Mouse (Mus musculus) liver, embryonic 12.5 days (tissue): ENCODE results near the gene Zfp300. TPM values are rescaled to one million over a fixed set of nuclear protein-coding genes. Genes with fewer than 3 reads are reported as not detected.

Experiments used
- ATAC-seq: fragments of 200-750 bp; cut with Nextera tagmentation; 2 replicates; pipeline ENCODE4 v1.8.0; 2017; ENCODE audit warnings: moderate number of reproducible peaks, mild to moderate bottlenecking, moderate library complexity
- H3K27ac ChIP-seq: fragments of 300-500 bp; sonication (generic); 2 replicates; pipeline ENCODE4 v1.5.1; 2016; ENCODE audit warnings: mild to moderate bottlenecking
- H3K27me3 ChIP-seq: fragments of 300-500 bp; sonication (generic); replicated peaks from 2 replicates; pipeline ENCODE4 v1.6.1; 2016; ENCODE audit warnings: mild to moderate bottlenecking, moderate library complexity
- H3K36me3 ChIP-seq: fragments of 300-500 bp; sonication (generic); 2 replicates; pipeline ENCODE4 v1.6.1; 2016; ENCODE audit warnings: mild to moderate bottlenecking, moderate library complexity
- H3K4me1 ChIP-seq: fragments of 300-500 bp; sonication (generic); 2 replicates; pipeline ENCODE4 v1.6.1; 2016
- H3K4me2 ChIP-seq: fragments of 300-500 bp; sonication (generic); 2 replicates; pipeline ENCODE4 v1.6.1; 2016; ENCODE audit warnings: mild to moderate bottlenecking, moderate library complexity
- H3K4me3 ChIP-seq: fragments of 300-500 bp; sonication (generic); 2 replicates; pipeline ENCODE4 v1.5.1; 2016; ENCODE audit warnings: mild to moderate bottlenecking, moderate library complexity
- H3K9ac ChIP-seq: fragments of 300-500 bp; sonication (generic); 2 replicates; pipeline ENCODE4 v1.6.1; 2016; ENCODE audit warnings: mild to moderate bottlenecking, moderate library complexity
- H3K9me3 ChIP-seq: fragments of 300-500 bp; sonication (generic); replicated peaks from 2 replicates; pipeline ENCODE4 v1.6.1; 2016; ENCODE audit warnings: mild to moderate bottlenecking, moderate library complexity
- WGBS: fragments of 180-500 bp; shearing (Covaris S2); methylation state at CpG from one replicate; pipeline ENCODE4 v1.1.7; 2016; ENCODE audit not compliant: insufficient replicate concordance; 5-methylcytosine and 5-hydroxymethylcytosine counted together
- polyA plus RNA-seq: library from polyadenylated mRNA; unstranded; fragments of >200 nt; fragmentation: Nextera tagmentation; extraction: Ambion mirVana; gene quantifications from 2 replicates; pipeline ENCODE4 v1.2.1, GENCODE M21; 2016

Zfp300 gene
- 0.07 and 0.24 TPM in 2 replicates for polyA plus RNA-seq

DNA sequence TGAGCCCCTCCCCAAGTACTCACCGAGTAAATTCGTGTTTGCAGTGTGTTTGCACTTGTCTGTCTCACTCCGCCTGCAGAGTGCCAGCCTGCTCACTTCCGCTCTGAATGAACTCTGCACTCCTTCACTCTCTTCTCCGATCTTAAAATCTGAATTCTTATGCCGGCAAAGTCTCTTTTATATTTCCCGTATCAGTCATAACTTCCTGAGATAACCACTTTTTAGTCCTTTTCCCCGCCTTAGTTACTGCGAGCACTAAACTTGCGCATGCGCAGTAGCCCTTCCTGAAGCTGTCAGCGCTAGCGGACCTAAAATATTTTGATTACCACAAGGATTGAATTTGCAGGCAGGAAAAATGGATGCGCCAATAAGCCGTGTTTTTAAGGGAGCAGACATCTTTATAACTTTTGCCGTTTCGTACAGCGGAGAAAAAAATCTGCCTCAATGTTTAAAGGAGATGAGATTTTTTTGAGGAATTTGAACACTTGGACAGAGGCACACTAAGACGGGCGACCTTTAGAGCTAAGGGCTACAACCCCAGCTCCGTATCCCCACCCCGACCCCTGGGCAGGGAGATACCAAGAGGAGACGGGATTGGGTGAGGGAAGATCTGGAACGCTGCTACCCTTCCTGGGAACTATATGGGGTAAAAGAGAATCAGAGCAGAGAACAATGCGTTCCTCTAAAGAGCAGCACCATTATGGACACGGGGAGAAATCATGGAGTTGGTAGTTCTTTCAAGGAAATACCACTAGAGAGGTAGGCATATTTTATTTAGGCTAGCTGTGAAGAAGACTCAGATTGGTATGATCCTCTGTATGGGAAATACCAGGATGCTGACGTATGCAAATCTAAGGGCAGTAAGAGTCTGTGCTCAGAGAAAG is at the start of gene Zfp300:
Zfp300 (minus strand) TSS at position 545 of the 884 bp plus-strand sequence.
- ATAC-seq, result no peak; the same call in 1 of the 2 replicates
- H3K4me2 ChIP-seq, result peak within 1 kb of the TSS; percentile 64
- H3K36me3 ChIP-seq, result no peaks in the 10 kb centered on the region
- no peaks in the 10 kb centered on the region for H3K27me3 ChIP-seq
- 12% methylated on average over 27 of the region's 27 CpGs for WGBS
- H3K4me3 ChIP-seq, result peak within 1 kb of the TSS; percentile 54
- H3K9me3 ChIP-seq, result no peaks in the 10 kb centered on the region
- H3K27ac ChIP-seq, result no peak within 1 kb of the TSS
- H3K9ac ChIP-seq, result no peak within 1 kb of the TSS
- H3K4me1 ChIP-seq, result no peaks in the 10 kb centered on the region

DNA sequence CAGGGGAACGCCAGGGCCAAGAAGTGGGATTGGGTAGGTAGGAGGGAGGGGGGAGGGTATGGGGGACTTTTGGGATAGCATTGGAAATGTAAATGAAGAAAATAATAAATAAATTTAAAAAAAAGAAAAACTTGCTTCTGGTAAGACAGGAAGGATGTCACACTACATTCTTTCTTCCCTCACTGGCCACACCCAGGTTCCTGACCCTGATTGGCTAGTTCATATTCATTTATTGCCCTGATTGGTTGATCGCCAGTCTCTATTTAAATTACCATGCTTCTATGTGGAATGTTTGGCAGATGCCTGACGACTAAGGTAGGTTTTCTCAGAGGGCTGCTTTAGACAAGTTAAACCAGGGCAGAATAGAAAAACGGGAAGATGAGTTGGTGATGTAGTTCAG is 26.2 kb upstream of the Zfp300 start, which contains the start of gene Ssxa1:
Ssxa1 (plus strand) TSS at position 301 of the 400 bp plus-strand sequence.
- no peak within 1 kb of the TSS for H3K9ac ChIP-seq
- no peaks in the 10 kb centered on the region for H3K27me3 ChIP-seq
- no peaks in the 10 kb centered on the region for H3K36me3 ChIP-seq
- H3K27ac ChIP-seq, result no peak within 1 kb of the TSS
- ATAC-seq, result no peak
- H3K4me2 ChIP-seq, result no peak within 1 kb of the TSS
- no peak within 1 kb of the TSS for H3K4me3 ChIP-seq
- 59% methylated on average over 4 of the region's 4 CpGs for WGBS
- H3K9me3 ChIP-seq, result no peaks in the 10 kb centered on the region
- no peaks in the 10 kb centered on the region for H3K4me1 ChIP-seq

- 44% methylated on average over 7 of the region's 7 CpGs for WGBS
- Histone ChIP-seq H3K36me3 (no peaks in the 10 kb centered on the region), H3K9me3 (no peaks in the 10 kb centered on the region), H3K4me2 (peak overlapping the region; percentile 64), H3K27ac (no peak overlapping the region), H3K4me1 (no peaks in the 10 kb centered on the region), H3K9ac (no peak overlapping the region), H3K4me3 (no peak overlapping the region), H3K27me3 (no peaks in the 10 kb centered on the region)
- no peak for ATAC-seq
Observed at GRCm38 (mm10) chrX:21089867-21090239, 526 bp upstream of the Zfp300 start.

- no peak for ATAC-seq
- H3K36me3 ChIP-seq, result no peaks in the 10 kb centered on the region
- no peaks in the 10 kb centered on the region for H3K27me3 ChIP-seq
- no peak overlapping the region for H3K27ac ChIP-seq
- H3K4me3 ChIP-seq, result peak overlapping the region; percentile 54
- no peaks in the 10 kb centered on the region for H3K4me1 ChIP-seq
- whole genome bisulfite sequencing, result 26% methylated on average over 6 of the region's 6 CpGs
- H3K9ac ChIP-seq, result no peak overlapping the region
- no peaks in the 10 kb centered on the region for H3K9me3 ChIP-seq
- peak overlapping the region; percentile 64 for H3K4me2 ChIP-seq
Observed at GRCm38 (mm10) chrX:21088645-21088982, 713 bp downstream of the Zfp300 start.

- H3K4me1 ChIP-seq, result no peaks in the 10 kb centered on the region
- ATAC-seq, result no peak
- H3K9ac ChIP-seq, result no peak within 1 kb of the TSS
- no peaks in the 10 kb centered on the region for H3K36me3 ChIP-seq
- H3K27me3 ChIP-seq, result no peaks in the 10 kb centered on the region
- no peak within 1 kb of the TSS for H3K4me3 ChIP-seq
- no peaks in the 10 kb centered on the region for H3K9me3 ChIP-seq
- no peak within 1 kb of the TSS for H3K27ac ChIP-seq
- no peak within 1 kb of the TSS for H3K4me2 ChIP-seq
Observed at GRCm38 (mm10) chrX:21068106-21068505, 21.2 kb downstream of the Zfp300 start, which contains the start of gene Spaca5. Gene Spaca5 (plus strand): TSS chrX:21068406.

DNA sequence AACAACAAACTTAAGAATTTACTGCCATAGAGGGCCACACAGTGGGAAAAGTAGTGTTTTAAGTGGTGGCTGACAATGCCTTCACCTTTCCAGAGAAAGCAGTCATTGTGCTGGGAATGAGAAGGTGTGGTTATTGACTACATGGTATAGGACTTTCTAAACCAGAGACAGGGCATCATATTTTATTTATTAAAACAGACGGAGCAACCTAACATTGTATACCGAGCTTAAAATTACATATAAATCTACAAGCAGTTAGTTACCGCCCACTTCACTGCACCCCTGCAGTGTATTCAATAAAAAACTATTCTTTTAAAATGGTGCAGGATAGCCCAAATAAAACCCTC is 26.8 kb downstream of the Zfp300 start:
- peak overlapping the region; percentile 63 for H3K4me3 ChIP-seq
- no peak for ATAC-seq

GRCm38 (mm10) chrX:21061866-21062543 is 27.3 kb downstream of the Zfp300 start, which contains the start of gene Zfp182:
Gene Zfp182 (minus strand): TSS chrX:21062316.
- 11% methylated on average over 25 of the region's 25 CpGs for WGBS
- Histone ChIP-seq H3K27ac (peak within 1 kb of the TSS; percentile 56; the same call in 1 of the 2 replicates), H3K4me2 (peak within 1 kb of the TSS; percentile 62), H3K9ac (peak within 1 kb of the TSS; percentile 66), H3K27me3 (no peaks in the 10 kb centered on the region), H3K4me1 (no peaks in the 10 kb centered on the region), H3K36me3 (no peaks in the 10 kb centered on the region), H3K4me3 (peak within 1 kb of the TSS; percentile 63), H3K9me3 (no peaks in the 10 kb centered on the region)
- ATAC-seq, result peak; percentile 91

More for the DNA sequence above, 26.8 kb downstream of the Zfp300 start:
- Histone ChIP-seq H3K9ac (no peak overlapping the region), H3K4me2 (peak overlapping the region; percentile 62), H3K9me3 (no peaks in the 10 kb centered on the region), H3K4me1 (no peaks in the 10 kb centered on the region), H3K27me3 (no peaks in the 10 kb centered on the region), H3K27ac (no peak overlapping the region), H3K36me3 (no peaks in the 10 kb centered on the region)
- WGBS, result 69% methylated on average over 3 of the region's 3 CpGs

DNA sequence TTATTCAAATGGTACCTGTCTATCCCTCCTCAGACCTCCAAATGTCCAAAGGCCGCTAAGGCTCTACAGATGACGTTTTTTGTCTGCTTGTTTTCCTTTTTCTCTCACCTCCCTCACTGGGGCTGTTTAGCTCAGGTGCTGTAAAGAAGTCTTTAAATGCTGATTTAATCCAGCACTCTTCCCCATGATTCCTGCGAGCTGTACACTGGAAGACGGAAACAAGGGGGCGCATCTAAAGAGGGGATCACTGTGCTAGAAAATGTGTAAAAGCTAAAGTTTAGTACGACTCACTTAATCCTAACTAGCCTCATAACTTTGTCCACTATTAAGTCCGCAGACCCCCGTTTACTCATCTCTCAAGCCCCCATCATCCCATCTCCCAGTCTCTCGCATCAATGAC is 27.9 kb downstream of the Zfp300 start:
- H3K4me2 ChIP-seq, result peak overlapping the region; percentile 62
- no peaks in the 10 kb centered on the region for H3K27me3 ChIP-seq
- no peaks in the 10 kb centered on the region for H3K36me3 ChIP-seq
- H3K9ac ChIP-seq, result peak overlapping the region; percentile 66
- H3K4me3 ChIP-seq, result peak overlapping the region; percentile 63
- WGBS, result 15% methylated on average over 9 of the region's 9 CpGs
- no peaks in the 10 kb centered on the region for H3K9me3 ChIP-seq
- ATAC-seq, result peak; percentile 58
- H3K27ac ChIP-seq, result peak overlapping the region; percentile 56; the same call in 1 of the 2 replicates
- H3K4me1 ChIP-seq, result no peaks in the 10 kb centered on the region

Other genes with a start within 250 kb of the Zfp300 start
- gene Timp1, start 219.4 kb downstream of the Zfp300 start, polyA plus RNA-seq, result 3.7 and 5.1 TPM in 2 replicates
- 0.04 TPM in 1 of 2 replicates, not detected in the other for gene Syn1, start 168.5 kb downstream of the Zfp300 start, polyA plus RNA-seq
- 11.7 and 13.1 TPM in 2 replicates for gene Cfp, start 158.0 kb downstream of the Zfp300 start, polyA plus RNA-seq
- gene Elk1, start 138.9 kb downstream of the Zfp300 start, polyA plus RNA-seq, result 3.4 and 3.6 TPM in 2 replicates
- gene Uxt, start 127.5 kb downstream of the Zfp300 start, polyA plus RNA-seq, result 58.8 and 61.3 TPM in 2 replicates
- 2.4 and 2.6 TPM in 2 replicates for gene Zfp182, start 27.2 kb downstream of the Zfp300 start, polyA plus RNA-seq
- not detected in 2 replicates for gene Spaca5, start 21.1 kb downstream of the Zfp300 start, polyA plus RNA-seq
- gene Ssxa1, start 26.3 kb upstream of the Zfp300 start, polyA plus RNA-seq, result not detected in 2 replicates
- not detected in 2 replicates for gene Gm21876, start 86.1 kb upstream of the Zfp300 start, polyA plus RNA-seq